Mouse (Mus musculus): ENCODE data around the gene Plekhg4.

Plekhg4 gene

GRCm38 (mm10) chr8:105373032-105373431 lies at the start of gene Plekhg4:
Gene Plekhg4, plus strand, starts transcription at chr8:105373274.
- no peak for DNase-seq (ENCODE audit: low read depth)

- no peak for DNase-seq (ENCODE audit: low read depth)
Observed at GRCm38 (mm10) chr8:105325641-105326093, 47.4 kb upstream of the Plekhg4 start.

GRCm38 (mm10) chr8:105326141-105326672 lies 46.9 kb upstream of the Plekhg4 start, which contains the start of the genes Lrrc29 and Tmem208:
Gene Lrrc29, minus strand, starts transcription at chr8:105326278.
Gene Tmem208, plus strand, starts transcription at chr8:105326354.
- peak; percentile 97 for DNase-seq (ENCODE audit: low read depth)

- no peak for DNase-seq (ENCODE audit: low read depth)
Observed at GRCm38 (mm10) chr8:105326968-105327367, 46.1 kb upstream of the Plekhg4 start.

- DNase-seq (ENCODE audit: low read depth): no peak
Observed at GRCm38 (mm10) chr8:105330325-105330724, 42.7 kb upstream of the Plekhg4 start.

GRCm38 (mm10) chr8:105331469-105331868 lies 41.6 kb upstream of the Plekhg4 start:
- DNase-seq (ENCODE audit: low read depth): no peak

GRCm38 (mm10) chr8:105331931-105332330 lies 41.1 kb upstream of the Plekhg4 start:
- DNase-seq (ENCODE audit: low read depth): no peak

- no peak for DNase-seq (ENCODE audit: low read depth)
Observed at GRCm38 (mm10) chr8:105332523-105332922, 40.6 kb upstream of the Plekhg4 start.

GRCm38 (mm10) chr8:105336373-105337130 lies 36.5 kb upstream of the Plekhg4 start:
- no peak for DNase-seq (ENCODE audit: low read depth)

GRCm38 (mm10) chr8:105338992-105339391 lies 34.1 kb upstream of the Plekhg4 start:
- peak; percentile 82 for DNase-seq (ENCODE audit: low read depth)

- peak; percentile 53 for DNase-seq (ENCODE audit: low read depth)
Observed at GRCm38 (mm10) chr8:105339886-105340635, 33.0 kb upstream of the Plekhg4 start.

- no peak for DNase-seq (ENCODE audit: low read depth)
Observed at GRCm38 (mm10) chr8:105341399-105341798, 31.7 kb upstream of the Plekhg4 start.

GRCm38 (mm10) chr8:105342768-105343167 lies 30.3 kb upstream of the Plekhg4 start:
- DNase-seq (ENCODE audit: low read depth): no peak

GRCm38 (mm10) chr8:105343791-105344574 lies 29.1 kb upstream of the Plekhg4 start:
- DNase-seq (ENCODE audit: low read depth): peak; percentile 25

- DNase-seq (ENCODE audit: low read depth): peak; percentile 88
Observed at GRCm38 (mm10) chr8:105345061-105345975, 27.8 kb upstream of the Plekhg4 start.

GRCm38 (mm10) chr8:105346611-105347427 lies 26.3 kb upstream of the Plekhg4 start:
- peak; percentile 37 for DNase-seq (ENCODE audit: low read depth)

GRCm38 (mm10) chr8:105347428-105348221 lies 25.4 kb upstream of the Plekhg4 start, which contains the start of gene Fhod1:
Gene Fhod1, minus strand, starts transcription at chr8:105347953.
- peak; percentile 97 for DNase-seq (ENCODE audit: low read depth)

GRCm38 (mm10) chr8:105348450-105349095 lies 24.5 kb upstream of the Plekhg4 start, which contains the start of gene Slc9a5:
Gene Slc9a5, plus strand, starts transcription at chr8:105348843.
- peak; percentile 68 for DNase-seq (ENCODE audit: low read depth)
